Mouse (Mus musculus) megakaryocyte-erythroid progenitor cell, adult 5-6 weeks (primary cell): Measurements from ENCODE around the gene Retreg2. TPM values are rescaled to one million over a fixed set of nuclear protein-coding genes. Genes with fewer than 3 reads are reported as not detected.

Experiments used
- ATAC-seq: replicated peaks from 2 replicates; pipeline ENCODE4 v1.8.0; 2016; ENCODE audit warnings: mild to moderate bottlenecking, inconsistent platforms; ENCODE audit not compliant: severe bottlenecking, poor library complexity, low FRiP score, low TSS enrichment
- total RNA-seq, 2 experiments: library from RNA; stranded (forward) in 1 of 2; stranded (reverse) in 1 of 2; fragments of 200-1000, 215-1000 nt in 1 of 2; fragments of >200 nt in 1 of 2; fragmentation: Nextera tagmentation in 1 of 2; gene quantifications; 2 replicates each; pipeline ENCODE4 v1.2.3; 2014 to 2017

Retreg2 gene
- 105 and 115 TPM in 2 replicates for total RNA-seq (2014; fragmentation: Nextera tagmentation)
- total RNA-seq (2017) = 63.6 and 129 TPM in 2 replicates

GRCm38 (mm10) chr1:75142301-75143261 is at the start of gene Retreg2, which contains the start of gene Cnppd1:
TSS of gene Retreg2 (plus strand) at chr1:75142778.
TSS of gene Cnppd1 (minus strand) at chr1:75142711.
- ATAC-seq = peak; percentile 62

DNA sequence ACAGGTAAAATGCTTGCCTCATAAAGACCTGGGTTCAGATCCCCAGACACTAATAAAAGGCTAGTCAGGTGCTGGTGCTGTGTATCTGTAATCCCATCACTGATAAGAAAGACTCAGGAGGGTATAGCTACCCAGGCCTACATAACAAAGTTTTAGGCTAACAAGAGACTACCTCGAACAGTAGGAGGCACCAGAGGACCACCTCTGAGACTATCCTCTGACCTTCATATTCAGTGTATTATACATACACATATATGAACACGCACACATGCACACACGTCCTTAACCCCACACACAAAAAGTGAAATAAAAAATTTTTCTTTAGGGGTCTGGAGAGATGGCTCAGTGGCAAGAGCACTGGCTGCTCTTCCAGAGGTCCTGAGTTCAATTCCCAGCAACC is 20.4 kb upstream of the Retreg2 start:
- no peak for ATAC-seq

DNA sequence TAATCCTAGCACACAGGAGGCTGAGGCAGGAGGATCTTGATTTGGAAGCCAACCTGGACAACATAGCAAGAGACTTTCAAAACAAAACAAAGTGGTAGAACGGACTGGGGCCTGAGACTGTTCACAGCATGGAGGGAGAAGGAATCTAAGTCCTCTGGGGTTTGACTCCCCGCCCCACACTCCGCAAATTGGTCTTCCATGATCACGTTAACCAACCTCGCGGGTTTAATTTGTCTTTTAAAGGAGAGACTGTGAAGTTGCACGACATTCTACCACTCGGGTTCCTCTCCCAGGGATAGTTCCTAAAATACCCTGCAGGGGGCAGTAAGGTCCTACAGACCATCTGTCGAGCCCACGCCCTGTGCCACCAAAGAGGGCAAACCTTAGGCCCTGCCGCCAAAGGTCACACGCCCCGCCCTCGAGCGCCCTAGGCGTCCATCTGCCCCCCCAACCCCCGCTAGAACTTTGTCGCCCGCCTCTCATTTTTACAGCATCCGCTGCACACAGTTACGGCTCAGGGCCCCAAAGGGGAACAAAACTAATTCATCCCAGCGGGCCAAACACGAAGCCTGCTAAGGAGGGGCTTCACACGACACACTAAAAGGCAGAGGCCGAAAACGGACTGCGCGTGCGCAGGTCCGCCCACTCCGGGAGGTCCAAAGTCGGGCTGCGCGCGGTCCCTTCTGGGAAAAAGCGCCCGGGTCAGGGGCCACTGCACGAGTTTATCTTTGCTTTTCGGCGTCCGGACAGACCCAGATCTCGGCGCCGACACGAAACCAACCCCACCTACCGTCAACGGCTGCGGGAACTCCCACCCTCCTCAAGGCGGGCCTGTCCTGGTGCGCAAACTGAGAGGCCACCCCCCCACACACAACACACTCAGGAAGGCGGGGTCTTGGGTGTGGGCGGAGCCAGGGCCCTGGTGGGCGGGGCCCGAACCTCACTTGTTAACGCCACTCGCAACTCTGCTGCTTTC is 17.9 kb upstream of the Retreg2 start, which contains the start of gene Nhej1:
Nhej1 (minus strand) TSS at position 855 of the 976 bp plus-strand sequence.
- peak; percentile 94 for ATAC-seq

DNA sequence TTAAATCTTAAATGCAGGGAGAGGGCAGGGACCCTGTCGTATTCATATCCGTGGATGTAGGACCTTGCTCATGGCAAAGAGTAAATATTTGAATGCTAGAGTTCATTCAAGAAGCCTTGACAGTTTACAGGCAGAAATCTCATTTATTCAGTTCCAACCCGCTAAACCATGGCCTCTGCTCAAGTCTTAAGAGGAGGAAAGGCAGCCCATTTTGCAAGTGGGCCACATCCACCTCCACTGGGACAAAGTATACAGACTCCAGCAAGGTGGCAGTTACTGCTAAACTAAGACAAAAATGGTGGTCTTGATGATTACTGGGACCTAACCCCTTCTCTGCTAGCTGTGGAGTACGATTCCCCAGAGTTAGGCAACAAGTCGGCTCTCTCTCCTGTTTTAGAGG is 17.2 kb upstream of the Retreg2 start:
- no peak for ATAC-seq

GRCm38 (mm10) chr1:75128641-75129040 is 13.9 kb upstream of the Retreg2 start:
- ATAC-seq = no peak

DNA sequence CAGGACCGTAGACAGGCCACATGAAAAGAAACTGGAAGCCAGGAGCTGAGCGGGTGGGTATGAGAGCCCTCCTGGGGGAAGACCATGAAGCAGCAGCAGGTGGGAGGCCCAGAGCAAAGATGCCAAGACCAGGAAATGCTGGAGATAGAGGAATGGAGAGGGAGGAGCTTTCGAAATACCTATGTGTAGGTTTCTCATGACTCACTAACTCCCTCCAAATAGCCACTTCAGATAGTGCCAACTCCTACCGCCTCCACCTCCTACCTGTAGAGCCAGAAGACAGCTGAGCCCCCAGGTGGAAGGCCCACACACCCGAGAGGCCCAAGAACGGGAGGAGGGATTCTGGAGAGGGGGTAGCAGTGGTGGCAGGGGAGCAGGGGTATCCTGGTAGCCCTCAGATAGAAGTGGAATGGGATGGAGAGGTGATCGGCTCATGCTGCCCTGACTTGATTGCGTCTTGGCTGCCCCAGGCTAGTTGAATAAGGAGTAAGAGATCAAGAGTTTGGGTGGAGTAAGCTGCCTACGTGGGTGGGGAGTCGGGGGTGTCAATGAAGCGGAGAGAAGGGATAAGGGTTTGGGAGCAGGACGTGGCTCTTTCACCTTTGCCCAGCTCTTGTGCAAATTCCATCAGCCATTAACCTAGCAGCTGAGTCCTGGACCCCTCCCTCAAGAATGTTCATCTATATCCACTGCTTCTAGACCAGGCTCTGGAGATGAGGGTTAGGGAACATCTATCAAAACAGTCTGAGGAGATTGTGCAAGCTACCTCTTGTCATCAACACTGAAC is 9.0 kb upstream of the Retreg2 start, which contains the start of gene Slc23a3:
Slc23a3 (minus strand) TSS at position 470 of the 787 bp plus-strand sequence.
- ATAC-seq = no peak

- ATAC-seq = 0 out of 2 replicates have a peak, but pooled peaks have one; percentile 6
Measured at GRCm38 (mm10) chr1:75136293-75136692, 6.3 kb upstream of the Retreg2 start.

GRCm38 (mm10) chr1:75136730-75137129 is 5.8 kb upstream of the Retreg2 start:
- peak; percentile 88 for ATAC-seq

DNA sequence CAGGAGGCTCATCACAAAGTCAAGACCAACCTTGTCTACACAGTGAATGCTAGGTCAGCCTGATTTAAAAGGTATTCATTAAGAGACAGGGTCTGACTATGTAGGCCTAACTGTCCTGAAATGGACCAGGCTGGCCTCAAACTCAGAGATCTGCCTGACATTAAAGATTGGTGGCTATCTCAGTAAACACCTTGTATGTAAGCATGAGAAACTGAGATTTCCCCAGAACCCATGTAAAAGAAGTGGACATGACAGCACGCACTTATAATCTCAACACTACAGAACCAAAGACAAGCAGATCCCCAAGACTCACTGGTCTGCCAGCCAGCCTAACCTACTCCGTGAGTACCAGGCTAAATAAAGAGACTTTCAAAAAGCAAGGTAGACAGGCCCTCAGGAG is 4.1 kb upstream of the Retreg2 start:
- ATAC-seq = no peak

GRCm38 (mm10) chr1:75140601-75141190 is 1.9 kb upstream of the Retreg2 start:
- no peak for ATAC-seq

GRCm38 (mm10) chr1:75141486-75142190 is 940 bp upstream of the Retreg2 start:
- peak; percentile 28; the same call in 1 of the 2 replicates for ATAC-seq

DNA sequence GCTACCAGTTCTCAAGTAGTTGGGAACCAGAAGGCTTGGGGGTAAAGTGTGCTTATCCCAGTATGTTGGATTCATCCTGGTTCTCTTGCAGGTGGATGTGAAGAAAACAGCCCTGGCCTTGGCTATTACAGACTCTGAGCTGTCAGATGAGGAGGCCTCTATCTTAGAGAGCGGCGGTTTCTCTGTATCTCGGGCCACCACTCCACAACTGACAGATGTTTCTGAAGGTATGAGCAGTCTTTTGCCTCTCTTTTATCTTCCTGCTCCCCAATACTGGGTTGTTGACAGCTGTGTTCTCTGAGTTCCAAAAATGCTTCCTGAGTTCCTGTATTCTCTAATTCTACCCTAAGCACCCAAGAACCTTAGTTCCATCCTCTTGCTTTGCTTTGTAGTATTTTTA is 3.0 kb downstream of the Retreg2 start:
- peak; percentile 49 for ATAC-seq

- no peak for ATAC-seq
Measured at GRCm38 (mm10) chr1:75147411-75148135, 5.0 kb downstream of the Retreg2 start.

DNA sequence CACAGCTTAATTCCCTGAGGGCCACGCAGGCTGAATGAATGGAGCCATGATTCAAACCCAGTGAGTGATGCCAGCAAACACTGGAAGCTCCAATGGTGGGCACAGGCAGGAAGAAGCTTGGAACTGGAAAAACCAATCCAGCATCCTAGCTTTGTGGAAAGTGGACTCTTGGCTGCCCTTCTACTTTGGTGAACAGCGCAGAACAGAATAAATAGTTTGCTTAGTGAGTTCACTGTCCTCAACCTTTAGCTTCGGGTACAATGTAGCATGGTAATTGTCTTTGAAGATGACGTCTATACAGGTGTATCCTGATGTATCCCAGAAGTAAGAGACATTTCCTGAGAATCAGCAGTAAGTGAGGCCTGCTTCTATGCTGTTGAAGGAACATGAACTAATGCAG is 6.1 kb downstream of the Retreg2 start:
- no peak for ATAC-seq

DNA sequence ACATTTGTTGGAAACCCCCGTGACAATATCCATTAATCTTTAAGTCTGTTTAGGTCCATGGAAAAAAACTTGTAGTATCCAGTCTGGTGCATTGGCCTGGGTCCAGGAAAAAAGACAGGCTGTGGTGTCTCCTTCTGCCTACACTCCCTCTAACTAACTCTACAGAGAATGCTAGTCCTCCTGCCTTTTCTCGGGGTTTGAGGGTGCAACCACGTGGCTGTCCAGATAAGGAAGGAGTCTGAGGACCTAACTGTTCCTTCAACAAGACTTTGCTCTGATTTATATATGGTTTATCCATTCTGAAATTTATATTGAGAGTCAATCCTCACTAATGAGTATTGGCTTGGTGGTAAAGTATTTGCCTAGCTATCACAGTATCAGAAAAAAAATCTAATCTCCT is 13.3 kb downstream of the Retreg2 start:
- ATAC-seq = peak; percentile 54

GRCm38 (mm10) chr1:75158990-75159389 is 16.4 kb downstream of the Retreg2 start:
- no peak for ATAC-seq

- ATAC-seq = peak; percentile 86
Measured at GRCm38 (mm10) chr1:75159540-75160255, 17.1 kb downstream of the Retreg2 start.
